Mouse (Mus musculus) mammary gland, adult 2 months (tissue): Measurements from ENCODE around the gene Kars. TPM values are rescaled to one million over a fixed set of nuclear protein-coding genes. Genes with fewer than 3 reads are reported as not detected.

Experiments
- polyA plus RNA-seq: library from polyadenylated mRNA; depleted of rRNA; stranded (reverse); fragments of >200 nt; gene quantifications from 2 replicates; pipeline ENCODE4 v1.2.3, GENCODE M21; 2012; ENCODE audit warnings: low replicate concordance; rRNA removed

Kars gene
- polyA plus RNA-seq = 30.8 and 44.0 TPM in 2 replicates

GRCm38 (mm10) chr8:112010997-112011815 is at the start of gene Kars, which contains the start of gene Terf2ip:
TSS of gene Kars (minus strand) at chr8:112011323.
TSS of gene Terf2ip (plus strand) at chr8:112011398.

GRCm38 (mm10) chr8:112014936-112015335 is 3.8 kb upstream of the Kars start, which contains the start of gene Gm6793:
TSS of gene Gm6793 (minus strand) at chr8:112015036.

GRCm38 (mm10) chr8:111992013-111992702 is 19.0 kb downstream of the Kars start, which contains the start of gene Adat1:
TSS of gene Adat1 (minus strand) at chr8:111992302.

Other genes starting within 250 kb of the Kars start
- 1.5 and 4.4 TPM in 2 replicates for gene Cfdp1, start 157.0 kb downstream of the Kars start, polyA plus RNA-seq
- gene Tmem170, start 134.6 kb downstream of the Kars start, polyA plus RNA-seq = 2.7 and 4.2 TPM in 2 replicates
- 0.06 and 0.27 TPM in 2 replicates for gene Chst5, start 100.9 kb downstream of the Kars start, polyA plus RNA-seq
- 5.3 and 5.6 TPM in 2 replicates for gene Tmem231, start 77.4 kb downstream of the Kars start, polyA plus RNA-seq
- gene Gabarapl2, start 70.6 kb downstream of the Kars start, polyA plus RNA-seq = 14.1 and 53.1 TPM in 2 replicates
- 1.9 and 4.6 TPM in 2 replicates for gene Adat1, start 19.0 kb downstream of the Kars start, polyA plus RNA-seq
- gene Terf2ip, start 75 bp upstream of the Kars start, polyA plus RNA-seq = 7.6 and 10.2 TPM in 2 replicates
- not detected in 2 replicates for gene Gm6793, start 3.7 kb upstream of the Kars start, polyA plus RNA-seq